Mouse (Mus musculus): ENCODE results near the gene Fam168a. TPM values are rescaled to one million over a fixed set of nuclear protein-coding genes. Genes with fewer than 3 reads are reported as not detected.

Gene Fam168a
- polyA plus RNA-seq, 1 experiment from 2014 or later: 13.2 TPM

GRCm38 (mm10) chr7:100769534-100770083 lies 63.2 kb downstream of the Fam168a start:
- no peaks in the 10 kb centered on the region for H3K9me3 ChIP-seq (ENCODE audit: control insufficient read depth)
- H3K4me1 ChIP-seq (replicated peaks; ENCODE audit: control insufficient read depth, insufficient read depth, low read length): peaks cover 4% of the 10 kb centered on the region; the same call in 1 of the 2 replicates
- H3K4me3 ChIP-seq (ENCODE audit: low read depth, low read length): no peak overlapping the region
- no peak overlapping the region for H3K4me2 ChIP-seq (replicated peaks; ENCODE audit: low read depth)
- TF ChIP-seq CTCF (IDR thresholded peaks at IDR 0.05; ENCODE audit: low read depth): no peak
- H3K27ac ChIP-seq (ENCODE audit: low read depth, low read length): no peak overlapping the region
- no peak overlapping the region for H3K9ac ChIP-seq (ENCODE audit: low read depth, low read length)
- H3K27me3 ChIP-seq (replicated peaks; ENCODE audit: control insufficient read depth, insufficient read depth, low read length): no peaks in the 10 kb centered on the region
- no peak for ATAC-seq
- no peaks in the 10 kb centered on the region for H3K36me3 ChIP-seq (ENCODE audit: control insufficient read depth, insufficient read depth)
- 82% methylated on average over 7 of the region's 7 CpGs for WGBS

- Histone ChIP-seq H3K9me3 (ENCODE audit: control insufficient read depth) (no peaks in the 10 kb centered on the region), H3K36me3 (ENCODE audit: control insufficient read depth, insufficient read depth) (no peaks in the 10 kb centered on the region), H3K27ac (ENCODE audit: low read depth, low read length) (no peak overlapping the region), H3K9ac (ENCODE audit: low read depth, low read length) (no peak overlapping the region), H3K4me2 (replicated peaks; ENCODE audit: low read depth) (no peak overlapping the region), H3K4me3 (ENCODE audit: low read depth, low read length) (no peak overlapping the region), H3K27me3 (replicated peaks; ENCODE audit: control insufficient read depth, insufficient read depth, low read length) (no peaks in the 10 kb centered on the region), H3K4me1 (replicated peaks; ENCODE audit: control insufficient read depth, insufficient read depth, low read length) (peaks cover 4% of the 10 kb centered on the region; the same call in 1 of the 2 replicates)
- no peak for ATAC-seq
- no peak for TF ChIP-seq CTCF (IDR thresholded peaks at IDR 0.05; ENCODE audit: low read depth)
- WGBS: 88% methylated on average over 2 of the region's 2 CpGs
Measured at GRCm38 (mm10) chr7:100770669-100771341, 64.4 kb downstream of the Fam168a start.

GRCm38 (mm10) chr7:100774189-100774588 lies 67.8 kb downstream of the Fam168a start:
- WGBS: 95% methylated on average over 1 of the region's 1 CpGs
- Histone ChIP-seq H3K4me2 (replicated peaks; ENCODE audit: low read depth) (no peak overlapping the region), H3K9ac (ENCODE audit: low read depth, low read length) (no peak overlapping the region), H3K4me1 (replicated peaks; ENCODE audit: control insufficient read depth, insufficient read depth, low read length) (no peaks in the 10 kb centered on the region), H3K27me3 (replicated peaks; ENCODE audit: control insufficient read depth, insufficient read depth, low read length) (no peaks in the 10 kb centered on the region), H3K36me3 (ENCODE audit: control insufficient read depth, insufficient read depth) (no peaks in the 10 kb centered on the region), H3K4me3 (ENCODE audit: low read depth, low read length) (no peak overlapping the region), H3K27ac (ENCODE audit: low read depth, low read length) (no peak overlapping the region), H3K9me3 (ENCODE audit: control insufficient read depth) (no peaks in the 10 kb centered on the region)
- TF ChIP-seq CTCF (IDR thresholded peaks at IDR 0.05; ENCODE audit: low read depth): peak; percentile 47
- no peak for ATAC-seq

GRCm38 (mm10) chr7:100775810-100776209 lies 69.4 kb downstream of the Fam168a start:
- no peak overlapping the region for H3K9ac ChIP-seq (ENCODE audit: low read depth, low read length)
- peak; percentile 63 for ATAC-seq
- H3K27me3 ChIP-seq (replicated peaks; ENCODE audit: control insufficient read depth, insufficient read depth, low read length): no peaks in the 10 kb centered on the region
- TF ChIP-seq CTCF (IDR thresholded peaks at IDR 0.05; ENCODE audit: low read depth): no peak
- no peak overlapping the region for H3K4me3 ChIP-seq (ENCODE audit: low read depth, low read length)
- no peaks in the 10 kb centered on the region for H3K9me3 ChIP-seq (ENCODE audit: control insufficient read depth)
- 54% methylated on average over 1 of the region's 1 CpGs for WGBS
- H3K4me2 ChIP-seq (replicated peaks; ENCODE audit: low read depth): no peak overlapping the region
- no peak overlapping the region for H3K27ac ChIP-seq (ENCODE audit: low read depth, low read length)
- H3K4me1 ChIP-seq (replicated peaks; ENCODE audit: control insufficient read depth, insufficient read depth, low read length): no peaks in the 10 kb centered on the region
- no peaks in the 10 kb centered on the region for H3K36me3 ChIP-seq (ENCODE audit: control insufficient read depth, insufficient read depth)

- ATAC-seq: no peak
- H3K27me3 ChIP-seq (replicated peaks; ENCODE audit: control insufficient read depth, insufficient read depth, low read length): no peaks in the 10 kb centered on the region
- TF ChIP-seq CTCF (IDR thresholded peaks at IDR 0.05; ENCODE audit: low read depth): no peak
- no peaks in the 10 kb centered on the region for H3K9me3 ChIP-seq (ENCODE audit: control insufficient read depth)
- 69% methylated on average over 7 of the region's 7 CpGs for whole genome bisulfite sequencing
- H3K4me1 ChIP-seq (replicated peaks; ENCODE audit: control insufficient read depth, insufficient read depth, low read length): no peaks in the 10 kb centered on the region
- no peak overlapping the region for H3K9ac ChIP-seq (ENCODE audit: low read depth, low read length)
- H3K4me3 ChIP-seq (ENCODE audit: low read depth, low read length): no peak overlapping the region
- H3K27ac ChIP-seq (ENCODE audit: low read depth, low read length): no peak overlapping the region
- H3K4me2 ChIP-seq (replicated peaks; ENCODE audit: low read depth): no peak overlapping the region
- H3K36me3 ChIP-seq (ENCODE audit: control insufficient read depth, insufficient read depth): no peaks in the 10 kb centered on the region
Measured at GRCm38 (mm10) chr7:100780192-100780591, 73.8 kb downstream of the Fam168a start.

- no peaks in the 10 kb centered on the region for H3K4me1 ChIP-seq (replicated peaks; ENCODE audit: control insufficient read depth, insufficient read depth, low read length)
- H3K27me3 ChIP-seq (replicated peaks; ENCODE audit: control insufficient read depth, insufficient read depth, low read length): no peaks in the 10 kb centered on the region
- no peak overlapping the region for H3K9ac ChIP-seq (ENCODE audit: low read depth, low read length)
- WGBS: 56% methylated on average over 2 of the region's 2 CpGs
- H3K27ac ChIP-seq (ENCODE audit: low read depth, low read length): no peak overlapping the region
- no peak overlapping the region for H3K4me2 ChIP-seq (replicated peaks; ENCODE audit: low read depth)
- no peaks in the 10 kb centered on the region for H3K9me3 ChIP-seq (ENCODE audit: control insufficient read depth)
- no peak overlapping the region for H3K4me3 ChIP-seq (ENCODE audit: low read depth, low read length)
- TF ChIP-seq CTCF (IDR thresholded peaks at IDR 0.05; ENCODE audit: low read depth): no peak
- no peaks in the 10 kb centered on the region for H3K36me3 ChIP-seq (ENCODE audit: control insufficient read depth, insufficient read depth)
- ATAC-seq: no peak
Measured at GRCm38 (mm10) chr7:100784650-100785049, 78.2 kb downstream of the Fam168a start.
